Mouse (Mus musculus) adrenal gland, postnatal 25 days (tissue): Measurements from ENCODE around the gene Cdk5r1. TPM values are rescaled to one million over a fixed set of nuclear protein-coding genes. Genes with fewer than 3 reads are reported as not detected.

Source experiments
- total RNA-seq: library from RNA; stranded (reverse); gene quantifications from 2 replicates; pipeline ENCODE4 v1.2.3, GENCODE M21; 2021

Cdk5r1 gene
- total RNA-seq, 1 experiment from 2014 or later = 3.2 TPM

Other genes with a start within 250 kb of the Cdk5r1 start
- 3.3 and 3.8 TPM in 2 replicates for gene Rhbdl3, start 176.1 kb upstream of the Cdk5r1 start, total RNA-seq
- 21.0 and 23.3 TPM in 2 replicates for gene 5730455P16Rik, start 99.0 kb upstream of the Cdk5r1 start, total RNA-seq
- 158 and 187 TPM in 2 replicates for gene Zfp207, start 93.7 kb upstream of the Cdk5r1 start, total RNA-seq
- gene Psmd11, start 48.4 kb upstream of the Cdk5r1 start, total RNA-seq = 151 and 166 TPM in 2 replicates